Mouse (Mus musculus) thymus, adult 2 months (tissue): ENCODE data around the gene Exoc2.

Experiments
- CTCF ChIP-seq: fragments of 200-500 bp; IDR thresholded peaks from 2 replicates; pipeline ENCODE4 v1.5.1; 2012; ENCODE audit warnings: mild to moderate bottlenecking, control low read depth, low read length, moderate library complexity, borderline replicate concordance; ENCODE audit not compliant: control insufficient read depth, poor library complexity, insufficient read depth; ENCODE audit errors: extremely low read depth
- POLR2A ChIP-seq: fragments of 200-500 bp; IDR thresholded peaks from 2 replicates; pipeline ENCODE4 v1.6.1; 2012; ENCODE audit warnings: mild to moderate bottlenecking, low read length, control low read depth, moderate library complexity; ENCODE audit not compliant: control insufficient read depth, poor library complexity, insufficient read depth; ENCODE audit errors: extremely low read depth

GRCm38 (mm10) chr13:30985275-30985597, 11.3 kb upstream of the Exoc2 start:
- no peak for TF ChIP-seq CTCF
- TF ChIP-seq POLR2A = no peak
